Mouse (Mus musculus): ENCODE data around the gene Wnt10b. TPM values are rescaled to one million over a fixed set of nuclear protein-coding genes. Genes with fewer than 3 reads are reported as not detected.
A peak's percentile ranks its signal among the peaks of the same experiment; 100 is the strongest.

The Wnt10b gene
- polyA plus RNA-seq, 1 experiment from 2014 or later: not detected

DNA sequence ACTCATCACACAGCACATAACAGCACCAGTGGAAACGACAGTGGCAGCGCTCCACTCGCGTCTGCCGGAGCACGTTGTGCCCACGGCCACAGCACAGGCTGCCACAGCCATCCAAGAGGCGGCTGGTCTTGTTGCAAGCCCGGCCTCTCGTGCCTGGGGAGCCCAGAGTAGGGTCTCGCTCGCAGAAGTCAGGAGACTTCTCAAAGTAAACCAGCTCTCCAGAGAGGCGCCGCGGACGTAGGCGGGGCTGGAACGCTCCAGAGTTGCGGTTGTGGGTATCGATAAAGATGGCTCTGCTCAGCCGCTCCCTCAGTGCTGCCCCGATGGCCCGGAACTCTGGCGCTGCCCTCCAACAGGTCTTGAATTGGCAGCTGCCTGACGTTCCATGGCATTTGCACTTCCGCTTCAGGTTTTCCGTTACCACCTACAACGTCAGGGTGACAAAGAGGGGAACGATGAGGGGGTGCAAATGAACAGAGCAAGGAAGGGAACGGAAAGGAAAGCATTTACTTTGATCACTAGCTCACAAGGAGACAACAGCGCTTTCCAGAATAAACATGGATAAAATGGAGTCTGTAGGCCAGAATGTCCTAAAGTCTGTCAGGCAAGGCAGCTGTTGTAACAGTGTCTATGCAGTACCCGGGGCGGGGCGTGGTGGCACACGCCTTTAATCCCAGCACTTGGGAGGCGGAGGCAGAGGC lies 5.3 kb downstream of the Wnt10b start:
- 2% methylated on average over 36 of the region's 36 CpGs for WGBS
- Histone ChIP-seq H3K27me3 (ENCODE audit: insufficient read depth, low read length) (peaks cover 67% of the 10 kb centered on the region), H3K36me3 (ENCODE audit: insufficient read depth) (no peaks in the 10 kb centered on the region), H3K4me1 (ENCODE audit: insufficient read depth) (peaks cover 3% of the 10 kb centered on the region; the same call in 1 of the 2 replicates), H3K9ac (peak overlapping the region; percentile 35; the same call in 1 of the 2 replicates), H3K9me3 (ENCODE audit: low read depth, low read length) (no peaks in the 10 kb centered on the region), H3K27ac (ENCODE audit: low read depth) (no peak overlapping the region), H3K4me2 (peak overlapping the region; percentile 64), H3K4me3 (ENCODE audit: low read depth, low read length) (peak overlapping the region; percentile 30)
- TF ChIP-seq CTCF (IDR thresholded peaks at IDR 0.05; ENCODE audit: low read depth): no peak
- DNase-seq: no peak
- ATAC-seq (ENCODE audit: insufficient read depth): no peak

- DNase-seq (no peak), ATAC-seq (ENCODE audit: insufficient read depth) (no peak)
- Histone ChIP-seq H3K27ac (ENCODE audit: low read depth) (no peak overlapping the region), H3K9ac (no peak overlapping the region), H3K4me3 (ENCODE audit: low read depth, low read length) (peak overlapping the region; percentile 30), H3K27me3 (ENCODE audit: insufficient read depth, low read length) (peaks cover 59% of the 10 kb centered on the region), H3K4me2 (peak overlapping the region; percentile 64), H3K4me1 (ENCODE audit: insufficient read depth) (peaks cover 3% of the 10 kb centered on the region; the same call in 1 of the 2 replicates), H3K9me3 (ENCODE audit: low read depth, low read length) (no peaks in the 10 kb centered on the region), H3K36me3 (ENCODE audit: insufficient read depth) (no peaks in the 10 kb centered on the region)
- 6% methylated on average over 12 of the region's 12 CpGs for WGBS
- TF ChIP-seq CTCF (IDR thresholded peaks at IDR 0.05; ENCODE audit: low read depth): no peak
Observed at GRCm38 (mm10) chr15:98771813-98772425, 6.0 kb downstream of the Wnt10b start.

DNA sequence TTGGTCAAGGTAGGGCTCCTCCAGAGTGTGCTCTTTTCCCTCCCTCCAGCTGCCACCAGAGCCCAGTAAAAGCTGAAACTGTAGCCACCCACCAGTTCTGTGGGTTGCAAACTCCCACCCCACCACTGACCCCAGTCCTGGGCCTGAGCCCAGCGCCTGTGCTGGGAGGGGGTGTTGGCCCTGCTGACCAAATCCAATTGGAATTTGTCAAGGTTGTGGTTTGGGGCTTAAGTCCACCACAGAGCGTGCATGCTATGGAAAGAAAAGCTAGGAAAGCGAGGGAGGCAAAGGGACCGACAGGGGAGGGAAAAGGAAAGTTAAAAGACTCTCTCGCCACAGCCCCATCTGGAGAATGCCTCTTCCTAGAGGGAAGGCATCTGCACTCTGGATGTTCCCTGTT lies 9.7 kb downstream of the Wnt10b start:
- TF ChIP-seq CTCF (IDR thresholded peaks at IDR 0.05; ENCODE audit: low read depth): no peak
- Histone ChIP-seq H3K27ac (ENCODE audit: low read depth) (no peak overlapping the region), H3K4me2 (no peak overlapping the region), H3K9ac (no peak overlapping the region), H3K4me1 (ENCODE audit: insufficient read depth) (peaks cover 3% of the 10 kb centered on the region; the same call in 1 of the 2 replicates), H3K4me3 (ENCODE audit: low read depth, low read length) (no peak overlapping the region), H3K9me3 (ENCODE audit: low read depth, low read length) (no peaks in the 10 kb centered on the region), H3K27me3 (ENCODE audit: insufficient read depth, low read length) (peaks cover 23% of the 10 kb centered on the region), H3K36me3 (ENCODE audit: insufficient read depth) (no peaks in the 10 kb centered on the region)
- DNase-seq: no peak
- ATAC-seq (ENCODE audit: insufficient read depth): no peak
- WGBS: 30% methylated on average over 5 of the region's 5 CpGs

- no peak overlapping the region for H3K4me2 ChIP-seq
- no peaks in the 10 kb centered on the region; the same call in 1 of the 2 replicates for H3K27me3 ChIP-seq (ENCODE audit: insufficient read depth, low read length)
- no peak overlapping the region for H3K4me3 ChIP-seq (ENCODE audit: low read depth, low read length)
- no peak overlapping the region for H3K9ac ChIP-seq
- DNase-seq (no peak), ATAC-seq (ENCODE audit: insufficient read depth) (no peak)
- H3K36me3 ChIP-seq (ENCODE audit: insufficient read depth): no peaks in the 10 kb centered on the region
- 60% methylated on average over 4 of the region's 4 CpGs for WGBS
- no peak for TF ChIP-seq CTCF (IDR thresholded peaks at IDR 0.05; ENCODE audit: low read depth)
- no peak overlapping the region for H3K27ac ChIP-seq (ENCODE audit: low read depth)
- no peaks in the 10 kb centered on the region for H3K9me3 ChIP-seq (ENCODE audit: low read depth, low read length)
- H3K4me1 ChIP-seq (ENCODE audit: insufficient read depth): no peaks in the 10 kb centered on the region; the same call in 1 of the 2 replicates
Observed at GRCm38 (mm10) chr15:98765929-98766328, 12.0 kb downstream of the Wnt10b start.

DNA sequence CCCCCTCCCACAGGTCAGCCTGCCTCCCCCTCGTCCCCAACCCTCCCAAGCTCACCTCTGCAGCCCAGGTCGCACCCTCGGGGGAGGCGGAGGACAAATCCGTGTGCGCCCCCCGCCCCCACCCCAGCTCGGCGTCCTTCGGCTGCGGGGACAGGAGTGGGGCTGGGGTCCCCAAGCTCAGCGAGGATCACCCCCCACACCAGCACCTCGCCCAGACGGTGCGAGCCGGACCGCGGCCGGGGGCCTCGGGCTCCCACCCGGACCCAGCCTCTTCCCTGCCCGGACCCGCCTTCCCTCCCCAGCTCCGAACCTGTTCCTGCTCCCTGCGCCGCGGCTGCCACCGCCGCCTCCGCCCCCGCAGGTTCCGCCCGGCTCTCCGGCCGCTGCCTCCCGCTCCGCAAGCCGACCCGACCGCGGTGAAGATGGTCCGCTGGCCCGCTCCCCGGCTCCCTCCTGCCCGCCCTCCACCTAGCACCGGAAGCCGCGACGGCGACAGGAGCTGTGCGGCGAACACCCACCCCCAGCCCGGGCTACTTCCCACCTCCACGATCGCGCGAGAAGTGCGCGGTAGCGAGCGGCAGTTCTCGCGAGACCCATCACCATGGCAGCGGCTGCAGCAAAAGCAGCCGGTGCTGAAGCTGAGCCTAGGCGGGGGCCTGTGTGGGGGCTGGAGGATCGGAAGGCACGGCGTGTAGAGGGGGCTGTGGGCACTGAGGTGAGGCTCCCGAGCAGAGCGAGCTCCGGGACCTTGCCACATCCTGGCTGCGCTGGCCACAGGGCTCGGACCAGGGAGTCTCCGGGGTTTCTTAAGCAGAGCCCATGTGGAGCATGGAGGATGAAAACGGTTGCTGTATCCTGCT lies 15.1 kb downstream of the Wnt10b start, which contains the start of gene Arf3:
Gene Arf3 (minus strand): TSS at position 545 of the 860 bp plus-strand sequence.
- no peaks in the 10 kb centered on the region; the same call in 1 of the 2 replicates for H3K4me1 ChIP-seq (ENCODE audit: insufficient read depth)
- H3K9me3 ChIP-seq (ENCODE audit: low read depth, low read length): no peaks in the 10 kb centered on the region
- H3K4me2 ChIP-seq: peak within 1 kb of the TSS; percentile 91
- peak; percentile 96 for ATAC-seq (ENCODE audit: insufficient read depth)
- under 1% methylated on average over 71 of the region's 76 CpGs for WGBS
- H3K36me3 ChIP-seq (ENCODE audit: insufficient read depth): peaks cover 18% of the 10 kb centered on the region; the same call in 1 of the 2 replicates
- H3K27me3 ChIP-seq (ENCODE audit: insufficient read depth, low read length): no peaks in the 10 kb centered on the region
- peak within 1 kb of the TSS; percentile 80; the same call in 1 of the 2 replicates for H3K27ac ChIP-seq (ENCODE audit: low read depth)
- DNase-seq: peak; percentile 97
- H3K4me3 ChIP-seq (ENCODE audit: low read depth, low read length): peak within 1 kb of the TSS; percentile 99
- peak within 1 kb of the TSS; percentile 83 for H3K9ac ChIP-seq
- no peak; the same call in 1 of the 2 replicates for TF ChIP-seq CTCF (IDR thresholded peaks at IDR 0.05; ENCODE audit: low read depth)

DNA sequence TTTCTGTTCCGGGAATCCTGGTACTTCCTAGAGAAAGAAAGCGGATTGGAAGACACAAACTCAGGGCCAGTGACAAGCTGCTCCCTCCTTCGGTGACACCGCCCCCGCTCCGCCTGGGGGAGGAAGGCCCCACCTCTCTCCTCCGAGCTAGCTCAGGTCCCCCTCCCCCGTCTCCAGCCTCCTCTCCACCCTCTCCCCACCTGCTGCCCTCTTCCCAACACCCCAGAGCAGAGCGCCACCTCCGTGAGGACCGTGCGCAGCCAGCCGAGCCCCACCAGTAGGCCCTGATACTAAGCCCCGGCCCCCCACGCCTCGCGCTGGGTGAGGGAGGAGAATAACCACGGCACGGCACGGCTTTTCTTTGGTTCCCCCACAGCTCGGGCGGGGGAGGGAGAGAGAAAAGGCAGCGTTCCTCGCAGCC lies 15.7 kb downstream of the Wnt10b start:
- Histone ChIP-seq H3K4me1 (ENCODE audit: insufficient read depth) (no peaks in the 10 kb centered on the region; the same call in 1 of the 2 replicates), H3K36me3 (ENCODE audit: insufficient read depth) (peaks cover 20% of the 10 kb centered on the region; the same call in 1 of the 2 replicates), H3K27ac (ENCODE audit: low read depth) (peak overlapping the region; percentile 80; the same call in 1 of the 2 replicates), H3K9ac (peak overlapping the region; percentile 83), H3K4me3 (ENCODE audit: low read depth, low read length) (peak overlapping the region; percentile 99), H3K27me3 (ENCODE audit: insufficient read depth, low read length) (no peaks in the 10 kb centered on the region), H3K4me2 (peak overlapping the region; percentile 91), H3K9me3 (ENCODE audit: low read depth, low read length) (no peaks in the 10 kb centered on the region)
- ATAC-seq (ENCODE audit: insufficient read depth) (peak; percentile 82), DNase-seq (peak; percentile 80)
- WGBS: under 1% methylated on average over 21 of the region's 24 CpGs
- peak; percentile 38 for TF ChIP-seq CTCF (IDR thresholded peaks at IDR 0.05; ENCODE audit: low read depth)
